Mouse (Mus musculus) CH12.LX (cell line): Measurements from ENCODE around the gene Mymk. TPM values are rescaled to one million over a fixed set of nuclear protein-coding genes. Genes with fewer than 3 reads are reported as not detected.

Experiments
- DNase-seq: peaks from one replicate; pipeline ENCODE4 v3.0.0-alpha.2; 2013; ENCODE audit errors: extremely low read depth
- H3K27ac ChIP-seq: 2 replicates; pipeline ENCODE4 v1.5.1; 2012; ENCODE audit warnings: low read depth, mild to moderate bottlenecking, control low read depth, moderate library complexity; ENCODE audit not compliant: insufficient read depth
- H3K27me3 ChIP-seq: replicated peaks from 2 replicates; pipeline ENCODE3; 2012; ENCODE audit warnings: inconsistent platforms
- H3K36me3 ChIP-seq, 2 experiments: replicated peaks in 1 of 2; 2 replicates each; pipeline versions ENCODE3 to v1.6.1; 2012; ENCODE audit warnings: inconsistent platforms in 1 of 2, low read length in 1 of 2, mild to moderate bottlenecking in 1 of 2, mixed read lengths in 1 of 2, moderate library complexity in 1 of 2; ENCODE audit not compliant: control insufficient read depth in 1 of 2, insufficient read depth in 1 of 2
- H3K4me1 ChIP-seq, 2 experiments: 2 replicates each; pipeline ENCODE4 v1.6.1; 2012; ENCODE audit warnings: inconsistent platforms in 1 of 2, moderate library complexity in 1 of 2; ENCODE audit not compliant: insufficient read depth in 2 of 2, control insufficient read depth in 1 of 2
- H3K4me2 ChIP-seq: 2 replicates; pipeline ENCODE4 v1.6.1; 2012; ENCODE audit warnings: low read depth, mild to moderate bottlenecking, control low read depth; ENCODE audit not compliant: poor library complexity, insufficient read depth, severe bottlenecking
- H3K4me3 ChIP-seq, 3 experiments: fragments of 150-350 bp in 1 of 3; sonication (generic) in 1 of 3; replicated peaks in 1 of 3; 2 replicates each; pipeline versions ENCODE3 to v1.5.1; 2011 to 2012; ENCODE audit warnings: low read depth in 2 of 3, low read length in 2 of 3, mild to moderate bottlenecking in 2 of 3, moderate library complexity in 2 of 3, control low read depth in 1 of 3, improper control_type of control experiment in 1 of 3, inconsistent platforms in 1 of 3, mixed read lengths in 1 of 3; ENCODE audit not compliant: poor library complexity in 1 of 3
- H3K79me2 ChIP-seq: replicated peaks from 2 replicates; pipeline ENCODE4 v1.6.1; 2012; ENCODE audit warnings: mild to moderate bottlenecking, moderate library complexity; ENCODE audit not compliant: control insufficient read depth, poor library complexity, insufficient read depth, severe bottlenecking; ENCODE audit errors: extremely low read depth
- H3K9ac ChIP-seq: 2 replicates; pipeline ENCODE4 v1.6.1; 2012; ENCODE audit warnings: low read depth, mild to moderate bottlenecking, control low read depth, moderate library complexity; ENCODE audit not compliant: insufficient read depth
- H3K9me3 ChIP-seq: replicated peaks from 2 replicates; pipeline ENCODE3; 2012; ENCODE audit warnings: low read length, inconsistent platforms, mixed read lengths
- CHD1 ChIP-seq: IDR thresholded peaks from 2 replicates; pipeline ENCODE4 v1.6.1; 2012; ENCODE audit warnings: low read depth, low read length, improper control_type of control experiment, inconsistent platforms
- EP300 ChIP-seq: IDR thresholded peaks from 2 replicates; pipeline ENCODE4 v1.6.1; 2011; ENCODE audit warnings: low read length, improper control_type of control experiment
- ETS1 ChIP-seq: conservative IDR thresholded peaks from 2 replicates; pipeline ENCODE4 v1.6.1; 2012; ENCODE audit warnings: low read depth, mild to moderate bottlenecking, inconsistent platforms, low read length, improper control_type of control experiment, moderate library complexity
- HCFC1 ChIP-seq: IDR thresholded peaks from 2 replicates; pipeline ENCODE4 v1.6.1; 2012; ENCODE audit warnings: low read depth, mild to moderate bottlenecking, inconsistent platforms, low read length, improper control_type of control experiment
- JUN ChIP-seq: IDR thresholded peaks from 2 replicates; pipeline ENCODE4 v1.6.1; 2011; ENCODE audit warnings: low read depth, mild to moderate bottlenecking, low read length, improper control_type of control experiment, moderate library complexity; ENCODE audit not compliant: insufficient read depth
- MAX ChIP-seq: IDR thresholded peaks from 2 replicates; pipeline ENCODE4 v1.6.1; 2011; ENCODE audit warnings: low read length, improper control_type of control experiment
- MAZ ChIP-seq: IDR thresholded peaks from 2 replicates; pipeline ENCODE4 v1.6.1; 2012; ENCODE audit warnings: low read depth, mild to moderate bottlenecking, inconsistent platforms, low read length, improper control_type of control experiment, moderate library complexity
- MYC ChIP-seq: IDR thresholded peaks from 2 replicates; pipeline ENCODE4 v1.6.1; 2011; ENCODE audit warnings: low read depth, mild to moderate bottlenecking, improper control_type of control experiment, low read length
- PAX5 ChIP-seq: IDR thresholded peaks from 2 replicates; pipeline ENCODE4 v1.6.1; 2012; ENCODE audit warnings: low read length, inconsistent platforms, mixed read lengths
- POLR2A ChIP-seq: IDR thresholded peaks from 2 replicates; pipeline ENCODE4 v1.6.1; 2011; ENCODE audit warnings: low read depth, mild to moderate bottlenecking, improper control_type of control experiment, low read length
- POLR2AphosphoS2 ChIP-seq: IDR thresholded peaks from 2 replicates; pipeline ENCODE4 v1.6.1; 2011; ENCODE audit warnings: low read depth, low read length, improper control_type of control experiment
- RAD21 ChIP-seq: IDR thresholded peaks from 2 replicates; pipeline ENCODE4 v1.6.1; 2011; ENCODE audit warnings: low read depth, mild to moderate bottlenecking, low read length, improper control_type of control experiment, moderate library complexity
- RCOR1 ChIP-seq: conservative IDR thresholded peaks from 2 replicates; pipeline ENCODE4 v1.6.1; 2012; ENCODE audit warnings: low read depth, mild to moderate bottlenecking, inconsistent platforms, low read length, improper control_type of control experiment
- TBP ChIP-seq: conservative IDR thresholded peaks from 2 replicates; pipeline ENCODE4 v1.6.1; 2011; ENCODE audit warnings: low read depth, low read length, improper control_type of control experiment
- USF2 ChIP-seq: conservative IDR thresholded peaks from 2 replicates; pipeline ENCODE4 v1.6.1; 2011; ENCODE audit warnings: low read depth, low read length, improper control_type of control experiment
- ZC3H11A ChIP-seq: IDR thresholded peaks from 2 replicates; pipeline ENCODE4 v1.6.1; 2012; ENCODE audit warnings: low read depth, mild to moderate bottlenecking, inconsistent platforms, low read length, improper control_type of control experiment
- ZKSCAN1 ChIP-seq: IDR thresholded peaks from 2 replicates; pipeline ENCODE4 v1.6.1; 2012; ENCODE audit warnings: low read depth, inconsistent platforms, low read length, improper control_type of control experiment, borderline replicate concordance
- ZNF384 ChIP-seq: IDR thresholded peaks from 2 replicates; pipeline ENCODE4 v1.6.1; 2012; ENCODE audit warnings: low read depth, low read length, improper control_type of control experiment, inconsistent platforms
- dilution Hi-C: fragments of 300-500 bp; cut with MboI; formaldehyde crosslinking; loops from 2 replicates; pipeline ENCODE4 v1.14.3; 2020; ENCODE audit warnings: low sequenced_read_pairs; ENCODE audit not compliant: extremely low pct_unique_long_range_greater_than_20kb, extremely low pct_ligation_motif_present
- in situ Hi-C: fragments of 300-500 bp; cut with MboI; formaldehyde crosslinking; loops from 3 replicates; pipeline ENCODE4 v1.14.3; 2019; ENCODE audit warnings: low sequenced_read_pairs, low pct_ligation_motif_present, low pct_unique_long_range_greater_than_20kb, mixed read lengths
- polyA plus RNA-seq: library from polyadenylated mRNA; unstranded; fragments of >175 nt; gene quantifications from 2 replicates; pipeline ENCODE4 v1.2.1, GENCODE M21; 2012; ENCODE audit warnings: low read depth; ENCODE audit not compliant: insufficient read length
- total RNA-seq, 2 experiments: library from RNA; depleted of rRNA; stranded (reverse); fragments of 300-350 nt in 1 of 2; fragments of >200 nt in 1 of 2; gene quantifications; 2 replicates each; pipeline ENCODE4 v1.2.3; 2012 to 2014

The Mymk gene
- total and polyA plus RNA-seq, 3 experiments = not detected

DNA sequence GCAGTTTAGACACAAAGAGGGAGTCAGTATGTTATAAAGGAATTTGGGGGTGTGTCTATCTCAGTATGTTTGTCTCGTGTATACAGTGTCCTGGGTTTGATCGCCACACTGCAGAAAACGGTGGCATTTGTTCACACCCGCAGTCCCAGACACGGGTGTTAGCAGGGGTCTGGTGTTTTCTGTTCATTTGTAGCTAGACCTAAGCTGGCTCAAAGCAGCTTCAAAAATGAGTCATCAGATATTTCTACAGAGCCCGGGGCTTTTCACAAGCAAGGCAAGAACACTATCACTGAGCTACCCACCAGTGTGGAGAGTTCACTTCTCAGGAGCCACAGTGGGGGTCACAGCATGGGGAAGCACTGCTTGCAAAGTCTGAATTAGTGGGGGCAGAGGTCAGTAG lies 22.6 kb downstream of the Mymk start:
- no peak for DNase-seq
- H3K27me3 ChIP-seq = peaks cover 27% of the 10 kb centered on the region
- H3K36me3 ChIP-seq = no peaks in the 10 kb centered on the region
- TF ChIP-seq MAX = no peak
- TF ChIP-seq ETS1 = no peak
- TF ChIP-seq RAD21 = no peak
- TF ChIP-seq CHD1 = no peak
- TF ChIP-seq MYC = no peak
- no peak for TF ChIP-seq EP300
- TF ChIP-seq TBP = no peak
- no peak for TF ChIP-seq USF2
- no peak for TF ChIP-seq ZC3H11A
- no peak for TF ChIP-seq ZKSCAN1
- no peak for TF ChIP-seq POLR2A
- TF ChIP-seq PAX5 = no peak
- no peak for TF ChIP-seq ZNF384
- TF ChIP-seq MAZ = no peak
- no peak for TF ChIP-seq HCFC1
- TF ChIP-seq POLR2AphosphoS2 = no peak
- TF ChIP-seq RCOR1 = no peak
- H3K4me1 ChIP-seq = peaks cover 0 to 7% of the 10 kb centered on the region in 2 experiments; a peak in 2 of 4 replicates
- no peak overlapping the region for H3K9ac ChIP-seq
- H3K27ac ChIP-seq = no peak overlapping the region
- H3K4me3 ChIP-seq = no peak overlapping the region
- no peak overlapping the region for H3K4me2 ChIP-seq
- H3K9me3 ChIP-seq = no peaks in the 10 kb centered on the region
- dilution Hi-C loops = no loop called here
- in situ Hi-C loops = loop anchor here (10.0 kb wide), 1 partner anchor 185 kb away; no protein-coding TSS in a partner anchor
- H3K79me2 ChIP-seq = no peaks in the 10 kb centered on the region

GRCm38 (mm10) chr2:27045979-27046770 lies 25.8 kb downstream of the Mymk start:
- in situ Hi-C loops (loop anchor here (10.0 kb wide), 1 partner anchor 189 kb away; no protein-coding TSS in a partner anchor), dilution Hi-C loops (no loop called here)
- TF ChIP-seq JUN = no peak
- Histone ChIP-seq H3K36me3 (no peaks in the 10 kb centered on the region), H3K4me1 (peaks cover 0 to 7% of the 10 kb centered on the region in 2 experiments; a peak in 2 of 4 replicates), H3K9me3 (no peaks in the 10 kb centered on the region), H3K4me3 (no peak overlapping the region), H3K79me2 (no peaks in the 10 kb centered on the region), H3K27me3 (peaks cover 44% of the 10 kb centered on the region), H3K4me2 (no peak overlapping the region), H3K9ac (no peak overlapping the region), H3K27ac (no peak overlapping the region)
- DNase-seq = no peak
